Mouse (Mus musculus): Measurements from ENCODE around the gene Mid2. TPM values are rescaled to one million over a fixed set of nuclear protein-coding genes. Genes with fewer than 3 reads are reported as not detected.
"Not testable (repeated sequence)": the region's sequence is repeated elsewhere in the genome, so short reads cannot be mapped to it uniquely, and the experiment has no call there.

The Mid2 gene
- polyA plus RNA-seq, 1 experiment = 1.0 TPM

DNA sequence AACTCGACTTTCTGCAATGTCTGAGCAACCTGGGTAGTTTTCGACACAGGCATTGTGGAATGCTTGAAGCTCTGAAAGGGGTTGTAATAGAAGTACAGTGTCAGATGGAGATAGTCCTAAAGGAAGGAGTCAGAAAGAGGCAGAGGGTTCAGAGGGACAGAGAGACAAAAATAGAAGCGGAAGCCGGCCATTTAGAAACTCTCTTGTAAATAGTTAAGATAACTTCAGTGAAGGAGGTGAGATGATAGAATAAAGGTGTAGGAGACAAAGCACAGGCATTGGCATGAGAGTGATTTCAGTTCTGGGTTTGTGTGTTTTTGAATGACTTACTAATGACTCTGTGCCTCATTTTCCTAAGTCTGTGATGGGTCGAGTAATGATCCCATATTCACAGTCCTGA lies 11.0 kb downstream of the Mid2 start:
- no peaks in the 10 kb centered on the region for H3K27me3 ChIP-seq (ENCODE audit: control insufficient read depth, insufficient read depth, low read length)

DNA sequence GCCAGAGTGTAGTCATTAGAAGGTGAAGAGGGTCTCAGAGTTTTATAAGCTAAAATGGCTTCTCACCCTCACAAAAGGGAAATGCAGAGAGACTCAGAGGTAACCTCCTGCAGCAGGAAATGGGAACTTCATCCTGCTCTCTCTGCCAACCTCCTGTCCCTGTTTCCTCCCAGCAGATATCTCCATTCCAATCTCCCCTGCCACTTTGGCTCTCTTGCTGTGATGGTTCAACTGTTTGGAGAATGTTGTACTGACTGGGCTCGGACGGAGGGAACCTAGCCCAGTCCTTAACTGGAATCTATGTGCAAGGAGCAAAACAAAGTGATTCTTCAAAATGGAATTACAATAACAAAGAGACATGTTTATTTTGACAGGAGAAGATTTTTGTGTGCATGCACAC lies 23.9 kb downstream of the Mid2 start:
- H3K27me3 ChIP-seq (ENCODE audit: control insufficient read depth, insufficient read depth, low read length) = no peaks in the 10 kb centered on the region
- H3K4me3 ChIP-seq (ENCODE audit: control insufficient read depth, low read depth, low read length) = no peak overlapping the region
- H3K4me1 ChIP-seq (ENCODE audit: control insufficient read depth, insufficient read depth, low read length) = no peaks in the 10 kb centered on the region
- TF ChIP-seq CTCF (IDR thresholded peaks at IDR 0.05; ENCODE audit: control insufficient read depth, insufficient read depth, insufficient replicate concordance, low read depth, low read length) = no peak
- TF ChIP-seq POLR2A (IDR thresholded peaks at IDR 0.05; ENCODE audit: control insufficient read depth, low read depth, low read length) = no peak
- no peak overlapping the region for H3K27ac ChIP-seq (ENCODE audit: control insufficient read depth, insufficient read depth, low read depth, low read length)
- H3K36me3 ChIP-seq (ENCODE audit: control insufficient read depth, insufficient read depth, low read length) = no peaks in the 10 kb centered on the region

More for the DNA sequence above, 11.0 kb downstream of the Mid2 start:
- no peak for TF ChIP-seq POLR2A (IDR thresholded peaks at IDR 0.05; ENCODE audit: control insufficient read depth, low read depth, low read length)
- no peak for TF ChIP-seq CTCF (IDR thresholded peaks at IDR 0.05; ENCODE audit: control insufficient read depth, insufficient read depth, insufficient replicate concordance, low read depth, low read length)
- H3K27ac ChIP-seq (ENCODE audit: control insufficient read depth, insufficient read depth, low read depth, low read length) = no peak overlapping the region
- H3K4me1 ChIP-seq (ENCODE audit: control insufficient read depth, insufficient read depth, low read length) = no peaks in the 10 kb centered on the region
- H3K36me3 ChIP-seq (ENCODE audit: control insufficient read depth, insufficient read depth, low read length) = no peaks in the 10 kb centered on the region
- no peak overlapping the region for H3K4me3 ChIP-seq (ENCODE audit: control insufficient read depth, low read depth, low read length)

DNA sequence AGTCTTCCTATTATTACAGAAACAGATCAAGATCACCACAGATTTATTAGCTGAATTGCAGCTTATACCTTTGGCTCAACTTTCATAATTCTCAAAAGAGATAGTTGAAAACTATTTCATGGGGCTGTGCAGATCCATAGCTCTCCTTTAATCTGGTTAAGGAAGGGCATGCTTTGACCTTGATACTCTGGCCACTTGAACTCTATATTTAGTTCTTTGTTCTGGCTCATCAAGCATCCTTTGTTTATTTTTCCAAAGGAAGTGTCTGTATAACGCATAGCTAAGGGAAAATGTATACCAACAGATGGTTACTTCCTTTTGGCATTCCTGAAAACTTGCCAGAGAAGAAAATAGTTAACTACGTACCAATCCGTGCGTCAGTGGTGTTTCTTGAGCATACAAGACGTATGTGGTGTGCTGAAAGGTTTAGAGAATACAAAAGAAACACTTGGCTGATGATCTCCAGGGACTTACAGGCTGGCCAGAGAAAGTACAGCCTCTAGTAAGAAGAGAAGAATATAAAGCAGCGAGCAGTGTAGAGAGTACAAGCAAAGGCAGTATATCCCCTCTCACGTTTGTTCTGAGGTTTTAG lies 33.6 kb downstream of the Mid2 start:
- H3K27ac ChIP-seq (ENCODE audit: control insufficient read depth, insufficient read depth, low read depth, low read length); H3K36me3 ChIP-seq (ENCODE audit: control insufficient read depth, insufficient read depth, low read length); H3K4me1 ChIP-seq (ENCODE audit: control insufficient read depth, insufficient read depth, low read length); H3K4me3 ChIP-seq (ENCODE audit: control insufficient read depth, low read depth, low read length); H3K27me3 ChIP-seq (ENCODE audit: control insufficient read depth, insufficient read depth, low read length): not testable (repeated sequence)

GRCm38 (mm10) chrX:140703224-140703623 lies 38.8 kb downstream of the Mid2 start:
- Histone ChIP-seq H3K4me1 (ENCODE audit: control insufficient read depth, insufficient read depth, low read length) (no peaks in the 10 kb centered on the region), H3K27me3 (ENCODE audit: control insufficient read depth, insufficient read depth, low read length) (no peaks in the 10 kb centered on the region), H3K27ac (ENCODE audit: control insufficient read depth, insufficient read depth, low read depth, low read length) (no peak overlapping the region), H3K36me3 (ENCODE audit: control insufficient read depth, insufficient read depth, low read length) (no peaks in the 10 kb centered on the region), H3K4me3 (ENCODE audit: control insufficient read depth, low read depth, low read length) (no peak overlapping the region)
- TF ChIP-seq POLR2A (IDR thresholded peaks at IDR 0.05; ENCODE audit: control insufficient read depth, low read depth, low read length) (no peak), CTCF (IDR thresholded peaks at IDR 0.05; ENCODE audit: control insufficient read depth, insufficient read depth, insufficient replicate concordance, low read depth, low read length) (no peak)

GRCm38 (mm10) chrX:140706077-140706476 lies 41.7 kb downstream of the Mid2 start:
- TF ChIP-seq POLR2A (IDR thresholded peaks at IDR 0.05; ENCODE audit: control insufficient read depth, low read depth, low read length) (no peak), CTCF (IDR thresholded peaks at IDR 0.05; ENCODE audit: control insufficient read depth, insufficient read depth, insufficient replicate concordance, low read depth, low read length) (no peak)
- no peak overlapping the region for H3K4me3 ChIP-seq (ENCODE audit: control insufficient read depth, low read depth, low read length)
- no peak overlapping the region for H3K27ac ChIP-seq (ENCODE audit: control insufficient read depth, insufficient read depth, low read depth, low read length)
- no peaks in the 10 kb centered on the region for H3K27me3 ChIP-seq (ENCODE audit: control insufficient read depth, insufficient read depth, low read length)
- H3K4me1 ChIP-seq (ENCODE audit: control insufficient read depth, insufficient read depth, low read length) = no peaks in the 10 kb centered on the region
- no peaks in the 10 kb centered on the region for H3K36me3 ChIP-seq (ENCODE audit: control insufficient read depth, insufficient read depth, low read length)

- Histone ChIP-seq H3K27ac (ENCODE audit: control insufficient read depth, insufficient read depth, low read depth, low read length) (no peak overlapping the region), H3K27me3 (ENCODE audit: control insufficient read depth, insufficient read depth, low read length) (no peaks in the 10 kb centered on the region), H3K4me3 (ENCODE audit: control insufficient read depth, low read depth, low read length) (no peak overlapping the region), H3K36me3 (ENCODE audit: control insufficient read depth, insufficient read depth, low read length) (no peaks in the 10 kb centered on the region), H3K4me1 (ENCODE audit: control insufficient read depth, insufficient read depth, low read length) (no peaks in the 10 kb centered on the region)
- no peak for TF ChIP-seq CTCF (IDR thresholded peaks at IDR 0.05; ENCODE audit: control insufficient read depth, insufficient read depth, insufficient replicate concordance, low read depth, low read length)
- TF ChIP-seq POLR2A (IDR thresholded peaks at IDR 0.05; ENCODE audit: control insufficient read depth, low read depth, low read length) = no peak
Observed at GRCm38 (mm10) chrX:140722400-140722799, 58.0 kb downstream of the Mid2 start.

- TF ChIP-seq POLR2A (IDR thresholded peaks at IDR 0.05; ENCODE audit: control insufficient read depth, low read depth, low read length) = no peak
- TF ChIP-seq CTCF (IDR thresholded peaks at IDR 0.05; ENCODE audit: control insufficient read depth, insufficient read depth, insufficient replicate concordance, low read depth, low read length) = no peak
- no peak overlapping the region for H3K27ac ChIP-seq (ENCODE audit: control insufficient read depth, insufficient read depth, low read depth, low read length)
- no peaks in the 10 kb centered on the region for H3K4me1 ChIP-seq (ENCODE audit: control insufficient read depth, insufficient read depth, low read length)
- no peak overlapping the region for H3K4me3 ChIP-seq (ENCODE audit: control insufficient read depth, low read depth, low read length)
- no peaks in the 10 kb centered on the region for H3K36me3 ChIP-seq (ENCODE audit: control insufficient read depth, insufficient read depth, low read length)
- no peaks in the 10 kb centered on the region for H3K27me3 ChIP-seq (ENCODE audit: control insufficient read depth, insufficient read depth, low read length)
Observed at GRCm38 (mm10) chrX:140738986-140739385, 74.6 kb downstream of the Mid2 start.

GRCm38 (mm10) chrX:140743213-140743612 lies 78.8 kb downstream of the Mid2 start:
- H3K4me3 ChIP-seq (ENCODE audit: control insufficient read depth, low read depth, low read length) = no peak overlapping the region
- H3K27me3 ChIP-seq (ENCODE audit: control insufficient read depth, insufficient read depth, low read length) = no peaks in the 10 kb centered on the region
- TF ChIP-seq POLR2A (IDR thresholded peaks at IDR 0.05; ENCODE audit: control insufficient read depth, low read depth, low read length) (no peak), CTCF (IDR thresholded peaks at IDR 0.05; ENCODE audit: control insufficient read depth, insufficient read depth, insufficient replicate concordance, low read depth, low read length) (no peak)

More at GRCm38 (mm10) chrX:140743213-140743612, 78.8 kb downstream of the Mid2 start:
- H3K27ac ChIP-seq (ENCODE audit: control insufficient read depth, insufficient read depth, low read depth, low read length) = no peak overlapping the region
- no peaks in the 10 kb centered on the region for H3K4me1 ChIP-seq (ENCODE audit: control insufficient read depth, insufficient read depth, low read length)
- H3K36me3 ChIP-seq (ENCODE audit: control insufficient read depth, insufficient read depth, low read length) = no peaks in the 10 kb centered on the region
